Mouse (Mus musculus) CH12.LX (cell line): ENCODE measurements around the gene Plekha7. TPM values are rescaled to one million over a fixed set of nuclear protein-coding genes. Genes with fewer than 3 reads are reported as not detected.
A peak's percentile ranks its signal among the peaks of the same experiment; 100 is the strongest.

Experiments used
- DNase-seq: peaks from one replicate; pipeline ENCODE4 v3.0.0-alpha.2; 2013; ENCODE audit errors: extremely low read depth
- H3K27ac ChIP-seq: 2 replicates; pipeline ENCODE4 v1.5.1; 2012; ENCODE audit warnings: low read depth, mild to moderate bottlenecking, control low read depth, moderate library complexity; ENCODE audit not compliant: insufficient read depth
- H3K27me3 ChIP-seq: replicated peaks from 2 replicates; pipeline ENCODE3; 2012; ENCODE audit warnings: inconsistent platforms
- H3K36me3 ChIP-seq, 2 experiments: replicated peaks in 1 of 2; 2 replicates each; pipeline versions ENCODE3 to v1.6.1; 2012; ENCODE audit warnings: inconsistent platforms in 1 of 2, low read length in 1 of 2, mild to moderate bottlenecking in 1 of 2, mixed read lengths in 1 of 2, moderate library complexity in 1 of 2; ENCODE audit not compliant: control insufficient read depth in 1 of 2, insufficient read depth in 1 of 2
- H3K4me1 ChIP-seq, 2 experiments: 2 replicates each; pipeline ENCODE4 v1.6.1; 2012; ENCODE audit warnings: inconsistent platforms in 1 of 2, moderate library complexity in 1 of 2; ENCODE audit not compliant: insufficient read depth in 2 of 2, control insufficient read depth in 1 of 2
- H3K4me2 ChIP-seq: 2 replicates; pipeline ENCODE4 v1.6.1; 2012; ENCODE audit warnings: low read depth, mild to moderate bottlenecking, control low read depth; ENCODE audit not compliant: poor library complexity, insufficient read depth, severe bottlenecking
- H3K4me3 ChIP-seq, 3 experiments: fragments of 150-350 bp in 1 of 3; sonication (generic) in 1 of 3; replicated peaks in 1 of 3; 2 replicates each; pipeline versions ENCODE3 to v1.5.1; 2011 to 2012; ENCODE audit warnings: low read depth in 2 of 3, low read length in 2 of 3, mild to moderate bottlenecking in 2 of 3, moderate library complexity in 2 of 3, control low read depth in 1 of 3, improper control_type of control experiment in 1 of 3, inconsistent platforms in 1 of 3, mixed read lengths in 1 of 3; ENCODE audit not compliant: poor library complexity in 1 of 3
- H3K79me2 ChIP-seq: replicated peaks from 2 replicates; pipeline ENCODE4 v1.6.1; 2012; ENCODE audit warnings: mild to moderate bottlenecking, moderate library complexity; ENCODE audit not compliant: control insufficient read depth, poor library complexity, insufficient read depth, severe bottlenecking; ENCODE audit errors: extremely low read depth
- H3K9ac ChIP-seq: 2 replicates; pipeline ENCODE4 v1.6.1; 2012; ENCODE audit warnings: low read depth, mild to moderate bottlenecking, control low read depth, moderate library complexity; ENCODE audit not compliant: insufficient read depth
- H3K9me3 ChIP-seq: replicated peaks from 2 replicates; pipeline ENCODE3; 2012; ENCODE audit warnings: low read length, inconsistent platforms, mixed read lengths
- CHD1 ChIP-seq: IDR thresholded peaks from 2 replicates; pipeline ENCODE4 v1.6.1; 2012; ENCODE audit warnings: low read depth, low read length, improper control_type of control experiment, inconsistent platforms
- CHD2 ChIP-seq: IDR thresholded peaks from 2 replicates; pipeline ENCODE4 v1.6.1; 2011; ENCODE audit warnings: low read length, improper control_type of control experiment
- E2F4 ChIP-seq: IDR thresholded peaks from 2 replicates; pipeline ENCODE4 v1.6.1; 2011; ENCODE audit warnings: low read depth, low read length, improper control_type of control experiment; ENCODE audit not compliant: insufficient replicate concordance
- ELF1 ChIP-seq: IDR thresholded peaks from 2 replicates; pipeline ENCODE4 v1.6.1; 2014; ENCODE audit warnings: low read depth, mild to moderate bottlenecking, inconsistent platforms, low read length, improper control_type of control experiment
- EP300 ChIP-seq: IDR thresholded peaks from 2 replicates; pipeline ENCODE4 v1.6.1; 2011; ENCODE audit warnings: low read length, improper control_type of control experiment
- HCFC1 ChIP-seq: IDR thresholded peaks from 2 replicates; pipeline ENCODE4 v1.6.1; 2012; ENCODE audit warnings: low read depth, mild to moderate bottlenecking, inconsistent platforms, low read length, improper control_type of control experiment
- JUN ChIP-seq: IDR thresholded peaks from 2 replicates; pipeline ENCODE4 v1.6.1; 2011; ENCODE audit warnings: low read depth, mild to moderate bottlenecking, low read length, improper control_type of control experiment, moderate library complexity; ENCODE audit not compliant: insufficient read depth
- MEF2A ChIP-seq: IDR thresholded peaks from 2 replicates; pipeline ENCODE4 v1.6.1; 2014; ENCODE audit warnings: low read depth, mild to moderate bottlenecking, inconsistent platforms, low read length, improper control_type of control experiment, borderline replicate concordance
- MYC ChIP-seq: IDR thresholded peaks from 2 replicates; pipeline ENCODE4 v1.6.1; 2011; ENCODE audit warnings: low read depth, mild to moderate bottlenecking, improper control_type of control experiment, low read length
- NELFE ChIP-seq: IDR thresholded peaks from 2 replicates; pipeline ENCODE4 v1.6.1; 2011; ENCODE audit warnings: low read depth, low read length, improper control_type of control experiment
- POLR2A ChIP-seq: IDR thresholded peaks from 2 replicates; pipeline ENCODE4 v1.6.1; 2011; ENCODE audit warnings: low read depth, mild to moderate bottlenecking, improper control_type of control experiment, low read length
- RAD21 ChIP-seq: IDR thresholded peaks from 2 replicates; pipeline ENCODE4 v1.6.1; 2011; ENCODE audit warnings: low read depth, mild to moderate bottlenecking, low read length, improper control_type of control experiment, moderate library complexity
- SIN3A ChIP-seq: IDR thresholded peaks from 2 replicates; pipeline ENCODE4 v1.6.1; 2012; ENCODE audit warnings: low read length, improper control_type of control experiment, inconsistent platforms
- SMC3 ChIP-seq: IDR thresholded peaks from 2 replicates; pipeline ENCODE4 v1.6.1; 2011; ENCODE audit warnings: low read depth, low read length, improper control_type of control experiment
- TBP ChIP-seq: conservative IDR thresholded peaks from 2 replicates; pipeline ENCODE4 v1.6.1; 2011; ENCODE audit warnings: low read depth, low read length, improper control_type of control experiment
- UBTF ChIP-seq: IDR thresholded peaks from 2 replicates; pipeline ENCODE4 v1.6.1; 2012; ENCODE audit warnings: low read depth, mild to moderate bottlenecking, inconsistent platforms, low read length, improper control_type of control experiment, moderate library complexity
- USF1 ChIP-seq: IDR thresholded peaks from 2 replicates; pipeline ENCODE4 v1.6.1; 2014; ENCODE audit warnings: low read depth, mild to moderate bottlenecking, inconsistent platforms, low read length, improper control_type of control experiment
- dilution Hi-C: fragments of 300-500 bp; cut with MboI; formaldehyde crosslinking; loops from 2 replicates; pipeline ENCODE4 v1.14.3; 2020; ENCODE audit warnings: low sequenced_read_pairs; ENCODE audit not compliant: extremely low pct_unique_long_range_greater_than_20kb, extremely low pct_ligation_motif_present
- in situ Hi-C: fragments of 300-500 bp; cut with MboI; formaldehyde crosslinking; loops from 3 replicates; pipeline ENCODE4 v1.14.3; 2019; ENCODE audit warnings: low sequenced_read_pairs, low pct_ligation_motif_present, low pct_unique_long_range_greater_than_20kb, mixed read lengths
- polyA plus RNA-seq: library from polyadenylated mRNA; unstranded; fragments of >175 nt; gene quantifications from 2 replicates; pipeline ENCODE4 v1.2.1, GENCODE M21; 2012; ENCODE audit warnings: low read depth; ENCODE audit not compliant: insufficient read length
- total RNA-seq, 2 experiments: library from RNA; depleted of rRNA; stranded (reverse); fragments of 300-350 nt in 1 of 2; fragments of >200 nt in 1 of 2; gene quantifications; 2 replicates each; pipeline ENCODE4 v1.2.3; 2012 to 2014

Gene Plekha7
- total and polyA plus RNA-seq, 3 experiments, result 0.59 to 1.5 (median 1.0) TPM

GRCm38 (mm10) chr7:116169426-116169825, 138.8 kb downstream of the Plekha7 start:
- H3K9me3 ChIP-seq, result no peaks in the 10 kb centered on the region
- H3K27me3 ChIP-seq, result no peaks in the 10 kb centered on the region
- no peak overlapping the region for H3K27ac ChIP-seq
- no peaks in the 10 kb centered on the region for H3K79me2 ChIP-seq
- DNase-seq, result no peak
- no peak overlapping the region for H3K9ac ChIP-seq
- no peaks in the 10 kb centered on the region for H3K36me3 ChIP-seq
- in situ Hi-C loops (no loop called here), dilution Hi-C loops (no loop called here)
- H3K4me2 ChIP-seq, result no peak overlapping the region
- no peak overlapping the region for H3K4me3 ChIP-seq
- peaks cover 2 to 15% of the 10 kb centered on the region in 2 experiments; a peak in 3 of 4 replicates for H3K4me1 ChIP-seq
- TF ChIP-seq HCFC1, result no peak
- TF ChIP-seq SIN3A, result no peak
- TF ChIP-seq CHD2, result no peak
- no peak for TF ChIP-seq NELFE
- TF ChIP-seq CHD1, result no peak
- no peak for TF ChIP-seq SMC3
- no peak for TF ChIP-seq MYC
- TF ChIP-seq POLR2A, result no peak
- TF ChIP-seq TBP, result no peak

DNA sequence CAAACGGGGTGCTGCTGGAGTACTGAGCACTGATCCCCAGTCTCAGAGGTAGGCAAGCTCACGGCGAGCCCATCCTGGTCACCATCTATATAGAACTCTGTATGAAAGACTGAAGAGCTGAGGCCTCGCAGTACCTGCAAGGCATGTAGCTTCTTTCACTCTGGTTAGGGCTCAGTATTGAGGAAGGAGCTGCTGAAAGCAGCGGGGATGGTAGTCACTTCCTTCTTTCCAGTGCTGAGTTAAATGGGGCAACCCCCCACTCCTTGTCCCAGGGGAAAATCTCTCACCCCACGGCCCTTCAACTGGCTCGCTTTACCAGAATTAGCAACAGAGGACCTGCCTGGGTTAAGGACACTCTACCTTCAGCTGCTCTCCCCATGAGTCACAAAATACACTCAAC, 140.0 kb downstream of the Plekha7 start:
- peak; percentile 43 for DNase-seq
- dilution Hi-C loops, result no loop called here

GRCm38 (mm10) chr7:116164232-116164631, 143.9 kb downstream of the Plekha7 start:
- Histone ChIP-seq H3K9me3 (no peaks in the 10 kb centered on the region), H3K27ac (no peak overlapping the region), H3K4me1 (peaks cover 4 to 21% of the 10 kb centered on the region in 2 experiments), H3K4me3 (no peak overlapping the region), H3K36me3 (no peaks in the 10 kb centered on the region), H3K9ac (no peak overlapping the region), H3K4me2 (no peak overlapping the region), H3K79me2 (no peaks in the 10 kb centered on the region)
- dilution Hi-C loops, result no loop called here
- in situ Hi-C loops, result no loop called here
- no peak for DNase-seq
- TF ChIP-seq JUN (no peak), RAD21 (no peak), E2F4 (no peak), ELF1 (no peak), USF1 (no peak)
- TF ChIP-seq, all 38 proteins: peak for 0
- H3K27me3 ChIP-seq, result no peaks in the 10 kb centered on the region

More for the DNA sequence above, 140.0 kb downstream of the Plekha7 start:
- no peaks in the 10 kb centered on the region for H3K27me3 ChIP-seq
- no peak overlapping the region for H3K9ac ChIP-seq
- no peaks in the 10 kb centered on the region for H3K9me3 ChIP-seq
- no peak overlapping the region for H3K4me2 ChIP-seq
- no peak overlapping the region for H3K27ac ChIP-seq
- no peak overlapping the region for H3K4me3 ChIP-seq
- H3K36me3 ChIP-seq, result no peaks in the 10 kb centered on the region
- in situ Hi-C loops, result no loop called here
- H3K4me1 ChIP-seq, result peaks cover 2 to 15% of the 10 kb centered on the region in 2 experiments; a peak in 3 of 4 replicates
- H3K79me2 ChIP-seq, result no peaks in the 10 kb centered on the region
- TF ChIP-seq MEF2A (no peak), UBTF (no peak), EP300 (0 out of 2 replicates have a peak, but pooled peaks have one; percentile 36)
